Mouse (Mus musculus) lung, embryonic 15.5 days (tissue): ENCODE results near the gene Muc1. TPM values are rescaled to one million over a fixed set of nuclear protein-coding genes. Genes with fewer than 3 reads are reported as not detected.

Experiments used
- ATAC-seq: fragments of 200-750 bp; cut with Nextera tagmentation; 2 replicates; pipeline ENCODE4 v1.8.0; 2017; ENCODE audit warnings: moderate number of reproducible peaks, borderline replicate concordance; ENCODE audit not compliant: low FRiP score, low TSS enrichment; ENCODE audit errors: extremely low read depth
- H3K27ac ChIP-seq: fragments of 300-500 bp; sonication (generic); 2 replicates; pipeline ENCODE4 v1.5.1; 2015; ENCODE audit warnings: moderate library complexity, mild to moderate bottlenecking, inconsistent platforms
- H3K27me3 ChIP-seq: fragments of 300-500 bp; sonication (generic); 2 replicates; pipeline ENCODE4 v1.6.1; 2015; ENCODE audit warnings: inconsistent platforms
- H3K36me3 ChIP-seq: fragments of 300-500 bp; sonication (generic); 2 replicates; pipeline ENCODE4 v1.6.1; 2015; ENCODE audit warnings: inconsistent platforms
- H3K4me1 ChIP-seq: fragments of 300-500 bp; sonication (generic); 2 replicates; pipeline ENCODE4 v1.6.1; 2015; ENCODE audit warnings: inconsistent platforms
- H3K4me2 ChIP-seq: fragments of 300-500 bp; sonication (generic); 2 replicates; pipeline ENCODE4 v1.6.1; 2015; ENCODE audit warnings: inconsistent platforms, mild to moderate bottlenecking, moderate library complexity
- H3K4me3 ChIP-seq: fragments of 300-500 bp; sonication (generic); 2 replicates; pipeline ENCODE4 v1.5.1; 2015; ENCODE audit warnings: mild to moderate bottlenecking, inconsistent platforms
- H3K9ac ChIP-seq: fragments of 300-500 bp; sonication (generic); 2 replicates; pipeline ENCODE4 v1.6.1; 2015; ENCODE audit warnings: inconsistent platforms
- H3K9me3 ChIP-seq: fragments of 300-500 bp; sonication (generic); 2 replicates; pipeline ENCODE4 v1.6.1; 2016; ENCODE audit warnings: inconsistent platforms
- WGBS: fragments of 180-500 bp; shearing (Covaris S2); methylation state at CpG from one replicate; pipeline ENCODE4 v1.1.7; 2015; 5-methylcytosine and 5-hydroxymethylcytosine counted together
- polyA plus RNA-seq: library from polyadenylated mRNA; unstranded; fragments of >200 nt; fragmentation: Nextera tagmentation; extraction: Ambion mirVana; gene quantifications from 2 replicates; pipeline ENCODE4 v1.2.1, GENCODE M21; 2015

Muc1 gene
- polyA plus RNA-seq, 1 experiment from 2014 or later: 88.9 TPM

DNA sequence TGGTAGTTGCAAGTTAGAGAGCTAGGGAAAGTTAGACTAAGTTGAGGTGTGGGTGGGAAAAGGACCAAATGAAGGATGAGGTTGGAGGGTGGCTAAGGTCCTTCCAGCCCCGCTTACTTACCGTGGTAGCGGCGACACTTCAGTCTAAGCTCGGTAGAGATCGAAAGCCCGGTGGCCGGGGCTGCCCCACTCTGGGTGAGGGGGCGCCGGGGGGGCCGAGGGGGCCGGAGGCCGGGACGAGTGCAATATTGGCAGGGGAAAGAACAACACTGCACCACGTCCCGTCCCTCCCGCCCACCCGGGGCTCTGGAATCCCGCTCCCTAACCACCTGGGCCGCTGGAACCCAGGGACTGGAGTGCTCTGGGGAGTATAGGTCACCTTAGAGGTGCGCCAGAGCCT lies 2.0 kb upstream of the Muc1 start, which contains the start of gene Mtx1:
Mtx1 (minus strand) TSS at position 189 of the 400 bp plus-strand sequence.
- WGBS: 1% methylated on average over 21 of the region's 21 CpGs
- H3K36me3 ChIP-seq: no peaks in the 10 kb centered on the region
- H3K4me3 ChIP-seq: peak within 1 kb of the TSS; percentile 46
- peak within 1 kb of the TSS; percentile 46 for H3K9ac ChIP-seq
- peaks cover 13% of the 10 kb centered on the region; the same call in 1 of the 2 replicates for H3K27me3 ChIP-seq
- no peak for ATAC-seq
- H3K27ac ChIP-seq: peak within 1 kb of the TSS; percentile 91
- H3K4me1 ChIP-seq: peaks cover 34% of the 10 kb centered on the region
- peak within 1 kb of the TSS; percentile 83 for H3K4me2 ChIP-seq
- no peaks in the 10 kb centered on the region for H3K9me3 ChIP-seq

DNA sequence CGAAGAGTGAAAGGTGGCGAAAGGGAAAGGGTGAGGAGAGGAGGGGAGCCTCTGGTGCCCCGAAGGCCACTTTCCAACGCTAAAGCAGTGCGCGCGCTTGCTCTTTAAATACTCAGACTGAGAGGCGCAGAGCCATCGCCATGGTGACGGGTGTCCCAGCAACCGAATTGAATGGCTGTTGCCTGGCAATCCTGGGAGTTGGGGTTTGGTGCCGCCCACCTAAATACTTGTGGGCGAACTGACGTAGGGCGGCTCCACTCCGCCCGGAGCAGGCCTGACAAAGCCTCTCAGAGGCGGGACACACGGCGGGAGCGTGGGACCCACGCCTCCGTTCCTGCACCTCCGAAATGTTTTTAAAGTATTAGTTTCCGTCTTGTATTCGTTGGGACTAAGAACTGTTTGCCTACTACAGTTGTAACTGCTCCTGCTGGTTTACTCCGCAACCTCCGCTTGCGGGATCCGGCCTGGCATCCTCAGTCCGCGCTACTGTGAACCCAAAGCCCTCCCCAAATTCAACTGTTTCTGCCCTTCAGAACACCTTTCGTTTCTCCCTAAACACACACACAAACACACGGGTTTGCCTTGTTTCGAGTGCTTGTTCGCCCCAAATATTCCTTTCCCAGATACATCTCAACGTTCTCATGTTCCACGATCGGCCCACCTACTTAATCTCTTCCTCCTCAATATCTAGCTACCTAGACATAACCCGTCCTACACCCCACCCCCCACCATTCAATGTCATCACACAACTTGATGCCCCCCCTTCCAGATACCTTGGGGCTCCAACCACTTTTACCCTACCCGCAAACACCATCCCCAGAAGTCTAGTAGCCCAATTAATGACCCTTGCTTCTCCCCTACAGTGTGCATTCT lies 1.3 kb upstream of the Muc1 start:
- ATAC-seq: peak; percentile 73
- Histone ChIP-seq H3K9ac (peak overlapping the region; percentile 46), H3K4me2 (peak overlapping the region; percentile 83), H3K36me3 (no peaks in the 10 kb centered on the region), H3K27me3 (peaks cover 13% of the 10 kb centered on the region; the same call in 1 of the 2 replicates), H3K4me1 (peaks cover 35% of the 10 kb centered on the region), H3K9me3 (no peaks in the 10 kb centered on the region), H3K4me3 (peak overlapping the region; percentile 46), H3K27ac (peak overlapping the region; percentile 91)
- WGBS: 5% methylated on average over 41 of the region's 41 CpGs

DNA sequence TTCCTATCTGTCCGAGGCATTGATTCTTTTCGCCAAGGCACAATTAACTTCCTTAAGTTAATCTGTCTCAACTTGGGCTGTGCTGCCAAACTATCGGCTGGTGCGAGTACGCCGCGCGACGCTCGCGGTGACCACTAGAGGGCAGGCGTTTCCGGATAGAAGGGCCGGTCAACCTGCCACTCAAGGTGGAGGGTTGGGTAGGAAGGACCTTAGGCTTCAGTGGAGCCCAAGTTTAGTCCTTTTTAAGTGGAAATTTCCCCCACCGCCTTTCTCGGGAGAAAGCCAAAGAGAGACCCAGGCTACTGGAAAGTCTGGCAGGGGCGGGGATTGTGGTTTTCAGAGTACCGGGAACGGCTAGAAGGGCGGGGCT lies 692 bp upstream of the Muc1 start:
- ATAC-seq: peak; percentile 20; the same call in 1 of the 2 replicates
- H3K27me3 ChIP-seq: peaks cover 13% of the 10 kb centered on the region; the same call in 1 of the 2 replicates

DNA sequence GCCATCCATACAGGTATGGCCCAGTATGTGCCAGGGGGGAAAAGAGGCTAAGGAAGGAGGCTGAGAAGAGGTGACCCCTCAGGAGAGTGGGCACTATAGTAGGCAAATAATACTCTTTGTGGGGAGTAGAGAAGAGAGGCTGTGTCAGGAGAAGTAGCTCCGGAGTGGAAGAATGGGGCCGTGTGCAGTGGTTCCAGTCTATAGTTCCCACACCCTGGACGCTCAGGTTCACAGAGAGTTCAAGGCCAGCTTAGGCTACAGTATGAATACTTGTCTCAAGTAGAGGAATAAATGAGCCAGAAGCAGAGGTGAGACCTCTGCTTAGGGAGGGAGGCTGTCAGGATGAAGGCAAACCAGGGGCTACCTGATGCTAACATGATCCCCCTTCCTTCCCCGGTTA lies 419 bp downstream of the Muc1 start:
- WGBS: 41% methylated on average over 4 of the region's 4 CpGs
- Histone ChIP-seq H3K27ac (peak overlapping the region; percentile 91), H3K9me3 (no peaks in the 10 kb centered on the region), H3K9ac (peak overlapping the region; percentile 18; the same call in 1 of the 2 replicates), H3K36me3 (no peaks in the 10 kb centered on the region), H3K4me1 (peaks cover 51% of the 10 kb centered on the region), H3K27me3 (peaks cover 13% of the 10 kb centered on the region; the same call in 1 of the 2 replicates), H3K4me3 (peak overlapping the region; percentile 46), H3K4me2 (peak overlapping the region; percentile 83)
- no peak for ATAC-seq

More for the DNA sequence above, 692 bp upstream of the Muc1 start:
- Histone ChIP-seq H3K36me3 (no peaks in the 10 kb centered on the region), H3K9me3 (no peaks in the 10 kb centered on the region), H3K4me2 (peak overlapping the region; percentile 83), H3K27ac (peak overlapping the region; percentile 91), H3K9ac (peak overlapping the region; percentile 46; the same call in 1 of the 2 replicates), H3K4me1 (peaks cover 40% of the 10 kb centered on the region), H3K4me3 (peak overlapping the region; percentile 46)
- WGBS: under 1% methylated on average over 20 of the region's 20 CpGs

DNA sequence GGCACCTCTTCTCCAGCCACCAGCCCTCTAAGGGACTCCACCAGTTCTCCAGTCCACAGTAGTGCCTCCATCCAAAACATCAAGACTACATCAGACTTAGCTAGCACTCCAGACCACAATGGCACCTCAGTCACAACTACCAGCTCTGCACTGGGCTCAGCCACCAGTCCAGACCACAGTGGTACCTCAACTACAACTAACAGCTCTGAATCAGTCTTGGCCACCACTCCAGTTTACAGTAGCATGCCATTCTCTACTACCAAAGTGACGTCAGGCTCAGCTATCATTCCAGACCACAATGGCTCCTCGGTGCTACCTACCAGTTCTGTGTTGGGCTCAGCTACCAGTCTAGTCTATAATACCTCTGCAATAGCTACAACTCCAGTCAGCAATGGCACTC lies 1.7 kb downstream of the Muc1 start:
- Histone ChIP-seq H3K4me2 (peak overlapping the region; percentile 83), H3K36me3 (no peaks in the 10 kb centered on the region), H3K27ac (no peak overlapping the region), H3K9me3 (no peaks in the 10 kb centered on the region), H3K4me3 (peak overlapping the region; percentile 46), H3K9ac (no peak overlapping the region), H3K27me3 (peaks cover 13% of the 10 kb centered on the region; the same call in 1 of the 2 replicates), H3K4me1 (peaks cover 49% of the 10 kb centered on the region)
- 61% methylated on average over 2 of the region's 2 CpGs for WGBS
- ATAC-seq: no peak

DNA sequence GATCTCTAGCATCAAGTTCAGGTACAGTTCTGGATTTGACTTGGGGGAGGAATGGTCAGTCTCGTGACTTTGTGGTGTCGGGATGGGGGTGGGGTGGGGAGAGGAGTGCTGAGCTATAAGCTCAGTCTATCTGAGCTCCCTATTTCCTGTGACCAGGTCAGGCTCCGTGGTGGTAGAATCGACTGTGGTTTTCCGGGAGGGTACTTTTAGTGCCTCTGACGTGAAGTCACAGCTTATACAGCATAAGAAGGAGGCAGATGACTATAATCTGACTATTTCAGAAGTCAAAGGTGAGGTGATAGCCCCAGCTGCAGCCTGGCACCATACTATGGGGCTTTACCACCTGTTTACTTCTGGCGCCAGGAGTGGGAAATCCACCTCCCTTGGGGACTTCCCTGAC lies 2.5 kb downstream of the Muc1 start:
- peak overlapping the region; percentile 46 for H3K4me3 ChIP-seq
- H3K4me2 ChIP-seq: peak overlapping the region; percentile 83

DNA sequence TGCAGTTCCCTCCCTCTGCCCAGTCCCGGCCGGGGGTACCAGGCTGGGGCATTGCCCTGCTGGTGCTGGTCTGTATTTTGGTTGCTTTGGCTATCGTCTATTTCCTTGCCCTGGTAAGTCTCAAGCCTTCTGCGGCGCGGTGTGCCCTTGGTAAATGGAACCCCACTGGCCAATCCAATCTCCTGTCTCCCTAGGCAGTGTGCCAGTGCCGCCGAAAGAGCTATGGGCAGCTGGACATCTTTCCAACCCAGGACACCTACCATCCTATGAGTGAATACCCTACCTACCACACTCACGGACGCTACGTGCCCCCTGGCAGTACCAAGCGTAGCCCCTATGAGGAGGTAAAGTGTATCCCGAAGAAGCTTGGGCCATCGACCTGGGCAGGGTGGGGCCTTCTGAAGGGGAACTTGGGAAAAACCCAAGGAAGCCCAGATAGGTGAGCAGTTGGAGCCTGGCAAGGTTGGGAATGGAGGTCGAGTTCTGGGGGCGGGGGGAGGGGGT lies 3.0 kb downstream of the Muc1 start:
- Histone ChIP-seq H3K9me3 (no peaks in the 10 kb centered on the region), H3K36me3 (no peaks in the 10 kb centered on the region), H3K27me3 (peaks cover 13% of the 10 kb centered on the region; the same call in 1 of the 2 replicates), H3K27ac (peak overlapping the region; percentile 86), H3K4me1 (peaks cover 44% of the 10 kb centered on the region), H3K4me3 (peak overlapping the region; percentile 46), H3K4me2 (peak overlapping the region; percentile 83), H3K9ac (peak overlapping the region; percentile 17; the same call in 1 of the 2 replicates)
- ATAC-seq: no peak
- WGBS: 64% methylated on average over 16 of the region's 16 CpGs

More for the DNA sequence above, 2.5 kb downstream of the Muc1 start:
- peak overlapping the region; percentile 86 for H3K27ac ChIP-seq
- peaks cover 13% of the 10 kb centered on the region; the same call in 1 of the 2 replicates for H3K27me3 ChIP-seq
- no peaks in the 10 kb centered on the region for H3K36me3 ChIP-seq
- 43% methylated on average over 7 of the region's 7 CpGs for WGBS
- H3K9me3 ChIP-seq: no peaks in the 10 kb centered on the region
- H3K9ac ChIP-seq: peak overlapping the region; percentile 17; the same call in 1 of the 2 replicates
- no peak for ATAC-seq
- peaks cover 49% of the 10 kb centered on the region for H3K4me1 ChIP-seq

DNA sequence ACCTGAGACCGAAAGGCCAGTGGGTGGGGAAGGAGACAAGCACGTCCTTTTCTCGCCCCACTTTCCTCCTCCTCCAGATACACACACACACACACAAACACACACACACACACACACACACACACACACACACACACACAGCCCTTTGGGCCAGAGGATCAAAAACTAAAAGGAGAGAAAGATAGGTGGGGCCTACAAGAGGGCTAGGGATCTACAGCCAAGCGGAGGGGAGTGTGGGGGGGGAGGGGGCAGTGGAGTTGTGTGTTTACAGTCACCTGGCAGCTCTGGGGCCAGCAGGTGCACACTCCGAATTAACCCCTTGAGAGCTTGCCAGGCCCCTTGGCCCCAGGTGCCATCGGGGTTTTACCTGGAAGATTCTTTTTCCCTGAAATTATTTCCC lies 3.8 kb downstream of the Muc1 start:
- Histone ChIP-seq H3K9ac (no peak overlapping the region), H3K36me3 (no peaks in the 10 kb centered on the region; the same call in 1 of the 2 replicates), H3K4me1 (peaks cover 36% of the 10 kb centered on the region), H3K4me2 (peak overlapping the region; percentile 83), H3K27me3 (peaks cover 13% of the 10 kb centered on the region; the same call in 1 of the 2 replicates), H3K27ac (peak overlapping the region; percentile 86), H3K9me3 (no peaks in the 10 kb centered on the region), H3K4me3 (peak overlapping the region; percentile 46)
- ATAC-seq: no peak
- WGBS: 52% methylated on average over 6 of the region's 6 CpGs

DNA sequence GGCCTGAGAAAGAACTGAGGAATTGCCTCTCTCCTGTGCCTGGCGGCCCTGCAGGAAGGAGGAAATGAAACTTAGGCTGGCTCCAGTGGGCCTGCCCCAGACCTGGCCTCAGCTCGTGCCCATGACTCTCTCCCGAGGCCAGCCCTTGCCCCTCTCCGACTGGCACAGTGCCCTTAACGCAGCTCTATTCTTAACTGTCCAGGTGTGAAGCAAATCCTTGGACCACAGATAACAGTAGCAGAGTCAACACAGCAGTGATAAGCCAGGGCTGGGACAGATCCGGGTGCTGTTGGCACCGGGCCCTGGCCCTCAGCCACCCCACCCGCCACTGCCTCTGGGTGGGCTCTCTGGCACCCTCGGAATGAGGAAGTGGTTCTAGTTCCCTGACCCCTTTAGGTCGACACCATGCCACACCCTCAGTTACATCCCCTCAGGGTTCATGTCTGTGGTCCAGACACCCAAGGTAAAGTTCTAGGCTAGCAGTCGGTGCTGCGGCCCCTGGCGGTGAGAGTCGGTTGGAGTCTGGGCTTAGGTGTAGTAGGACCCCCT lies 4.8 kb downstream of the Muc1 start:
- H3K9ac ChIP-seq: no peak overlapping the region
- H3K4me1 ChIP-seq: peaks cover 36% of the 10 kb centered on the region
- no peak overlapping the region for H3K4me3 ChIP-seq
- H3K9me3 ChIP-seq: no peaks in the 10 kb centered on the region
- H3K27ac ChIP-seq: peak overlapping the region; percentile 86
- H3K27me3 ChIP-seq: peaks cover 12% of the 10 kb centered on the region; the same call in 1 of the 2 replicates
- WGBS: 46% methylated on average over 14 of the region's 14 CpGs
- ATAC-seq: peak; percentile 62
- no peaks in the 10 kb centered on the region; the same call in 1 of the 2 replicates for H3K36me3 ChIP-seq
- peak overlapping the region; percentile 83 for H3K4me2 ChIP-seq

DNA sequence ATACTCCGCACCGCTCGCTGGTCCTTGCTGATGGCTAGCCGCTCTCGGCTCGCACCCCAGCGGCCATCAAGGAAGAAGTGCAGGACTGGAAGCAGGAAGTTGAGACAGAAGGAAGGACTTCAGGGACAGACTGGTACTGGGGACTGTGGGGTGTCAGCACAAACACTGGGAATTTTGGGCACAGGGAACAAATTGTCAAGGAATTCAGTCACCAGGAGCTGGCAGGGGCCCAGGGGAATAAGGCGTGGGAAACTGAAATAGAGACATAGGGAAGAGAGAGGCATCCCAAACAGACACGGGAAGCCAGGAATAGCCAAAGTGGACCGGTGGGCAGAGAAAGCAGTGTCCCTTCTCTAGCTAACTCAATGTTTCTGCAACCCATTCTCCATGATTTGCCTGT lies 7.7 kb downstream of the Muc1 start:
- Histone ChIP-seq H3K9me3 (no peaks in the 10 kb centered on the region), H3K4me1 (peaks cover 28% of the 10 kb centered on the region), H3K27ac (no peak overlapping the region), H3K27me3 (no peaks in the 10 kb centered on the region), H3K4me3 (no peak overlapping the region), H3K36me3 (no peaks in the 10 kb centered on the region; the same call in 1 of the 2 replicates), H3K4me2 (no peak overlapping the region), H3K9ac (no peak overlapping the region)
- 87% methylated on average over 10 of the region's 10 CpGs for WGBS
- no peak for ATAC-seq

DNA sequence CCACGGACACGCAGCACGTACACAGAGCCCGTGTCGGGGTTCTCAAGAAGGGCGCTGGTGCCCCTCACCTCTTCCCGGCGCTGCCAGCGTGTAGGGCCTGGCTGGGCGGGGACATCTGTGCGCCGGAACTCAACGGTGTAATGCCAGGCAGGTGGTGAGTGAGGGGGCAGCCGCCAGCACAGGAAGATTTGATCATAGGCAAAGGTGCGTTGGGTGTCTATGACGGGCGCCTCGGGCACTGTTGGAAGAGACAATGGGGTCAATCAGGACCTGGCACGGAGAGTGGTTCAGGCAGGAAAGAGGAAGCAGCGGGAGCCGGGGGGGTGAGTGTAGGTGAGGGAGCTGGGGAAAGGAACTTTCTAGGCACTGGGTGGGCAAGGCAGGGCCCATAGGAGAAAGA lies 8.8 kb downstream of the Muc1 start:
- WGBS: 87% methylated on average over 21 of the region's 21 CpGs
- no peak overlapping the region for H3K4me3 ChIP-seq
- H3K36me3 ChIP-seq: no peaks in the 10 kb centered on the region; the same call in 1 of the 2 replicates

More for the DNA sequence above, 8.8 kb downstream of the Muc1 start:
- H3K4me1 ChIP-seq: peaks cover 23% of the 10 kb centered on the region
- H3K9ac ChIP-seq: no peak overlapping the region
- H3K9me3 ChIP-seq: no peaks in the 10 kb centered on the region
- ATAC-seq: no peak
- H3K27ac ChIP-seq: 0 out of 2 replicates have a peak overlapping the region, but pooled peaks have one; percentile 5
- no peak overlapping the region for H3K4me2 ChIP-seq
- no peaks in the 10 kb centered on the region for H3K27me3 ChIP-seq
